Comparison of ENCODE assay signal across 8 mouse cellular contexts in the genomic region with DNA sequence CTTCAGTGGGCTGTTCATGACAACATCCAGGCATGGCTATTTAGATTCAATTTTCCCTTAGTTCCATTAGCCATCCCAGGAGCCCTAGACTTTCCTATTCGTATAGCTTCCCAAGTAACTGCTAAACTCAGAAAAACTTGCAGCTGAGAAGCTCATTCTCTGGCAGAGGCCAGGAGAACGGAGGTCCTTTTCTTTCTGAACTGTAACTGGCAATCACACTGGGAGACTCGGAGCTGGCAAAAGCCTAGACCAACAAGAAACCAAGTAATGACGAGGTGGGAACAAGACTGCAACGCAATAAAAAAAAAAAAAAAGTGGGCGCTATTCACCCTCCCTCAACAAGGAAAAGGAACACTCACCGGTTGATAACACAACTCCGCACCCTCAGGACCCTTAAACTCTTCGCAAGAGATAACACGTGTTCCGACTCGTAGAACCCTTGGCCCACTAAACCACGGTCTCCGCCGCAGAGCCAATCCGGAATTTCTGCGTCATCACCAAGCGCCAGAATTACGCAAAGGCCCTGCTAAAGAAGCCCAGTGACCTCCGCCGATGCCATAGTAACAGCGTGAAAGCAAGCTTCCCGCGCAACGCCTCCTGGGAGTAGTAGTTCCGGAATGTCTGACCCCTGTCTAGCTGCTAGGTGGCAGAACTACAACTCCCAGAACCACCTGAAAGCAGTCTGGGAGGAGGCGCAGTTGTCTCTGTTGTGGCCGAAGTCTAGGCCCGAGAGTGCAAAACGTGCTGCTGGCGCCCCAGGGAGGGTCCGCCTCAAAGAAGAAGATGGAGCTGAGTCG. TPM values are rescaled to one million over a fixed set of nuclear protein-coding genes. Genes with fewer than 3 reads are reported as not detected.
A peak's percentile ranks its signal among the peaks of the same experiment; 100 is the strongest.
DNase-seq lines count a peak whose midpoint lies in the region; ATAC-seq lines count a peak whose summit lies in the region.

A gene (plus strand): TSS at position 593 of the 797 bp plus-strand sequence.

- peak within 1 kb of the TSS; percentile 86 for H3K4me2 ChIP-seq in heart, embryonic 13.5 days
- H3K4me2 ChIP-seq in liver, embryonic 12.5 days, result peak within 1 kb of the TSS; percentile 89
- peak within 1 kb of the TSS; percentile 71 for H3K4me2 ChIP-seq in stomach, embryonic 15.5 days

- under 1% methylated on average over 33 of the region's 33 CpGs for WGBS in heart, embryonic 13.5 days
- under 1% methylated on average over 33 of the region's 33 CpGs for WGBS in liver, embryonic 12.5 days (ENCODE audit: insufficient replicate concordance)
- WGBS in stomach, embryonic 15.5 days, result under 1% methylated on average over 32 of the region's 33 CpGs

- H3K36me3 ChIP-seq in heart, embryonic 13.5 days, result peaks cover 4% of the 10 kb centered on the region
- H3K36me3 ChIP-seq in liver, embryonic 12.5 days, result 0 out of 2 replicates have a peak, but pooled peaks cover 4% of the 10 kb centered on the region
- H3K36me3 ChIP-seq in stomach, embryonic 15.5 days, result no peaks in the 10 kb centered on the region

- H3K4me1 ChIP-seq in brown adipose tissue, adult 24 weeks (ENCODE audit: control insufficient read depth, insufficient read depth, insufficient read length, low read length), result no peaks in the 10 kb centered on the region
- peaks cover 18% of the 10 kb centered on the region for H3K4me1 ChIP-seq in heart, embryonic 13.5 days
- peaks cover 20% of the 10 kb centered on the region for H3K4me1 ChIP-seq in liver, embryonic 12.5 days
- H3K4me1 ChIP-seq in stomach, embryonic 15.5 days, result no peaks in the 10 kb centered on the region

- H3K27ac ChIP-seq in brown adipose tissue, adult 24 weeks (replicated peaks; ENCODE audit: low read depth, low read length), result peak within 1 kb of the TSS; percentile 78
- peak within 1 kb of the TSS; percentile 85 for H3K27ac ChIP-seq in heart, embryonic 13.5 days (replicated peaks)
- peak within 1 kb of the TSS; percentile 53 for H3K27ac ChIP-seq in liver, embryonic 12.5 days
- peak within 1 kb of the TSS; percentile 61; the same call in 1 of the 2 replicates for H3K27ac ChIP-seq in stomach, embryonic 15.5 days

- peak; percentile 99 for DNase-seq in CD4-positive, CD25-positive, alpha-beta regulatory T cell, adult 2 months (ENCODE audit: low read depth, low spot score)
- peak; percentile 97 for DNase-seq in fat pad, adult 2 months (ENCODE audit: extremely low read depth, low read depth, low spot score)
- peak; percentile 100 for DNase-seq in kidney, postnatal 10 days
- DNase-seq in natural killer cell, adult 2 months (ENCODE audit: low spot score in 2 of 2), result peak; percentile 99

- peak within 1 kb of the TSS; percentile 88 for H3K9ac ChIP-seq in heart, embryonic 13.5 days
- H3K9ac ChIP-seq in liver, embryonic 12.5 days, result peak within 1 kb of the TSS; percentile 75
- peak within 1 kb of the TSS; percentile 71 for H3K9ac ChIP-seq in stomach, embryonic 15.5 days

- no peaks in the 10 kb centered on the region for H3K27me3 ChIP-seq in heart, embryonic 13.5 days (replicated peaks)
- no peaks in the 10 kb centered on the region for H3K27me3 ChIP-seq in liver, embryonic 12.5 days (replicated peaks)
- no peaks in the 10 kb centered on the region for H3K27me3 ChIP-seq in stomach, embryonic 15.5 days (replicated peaks)

- no peaks in the 10 kb centered on the region for H3K9me3 ChIP-seq in heart, embryonic 13.5 days
- H3K9me3 ChIP-seq in liver, embryonic 12.5 days (replicated peaks), result no peaks in the 10 kb centered on the region
- no peaks in the 10 kb centered on the region for H3K9me3 ChIP-seq in stomach, embryonic 15.5 days

- H3K4me3 ChIP-seq in brown adipose tissue, adult 24 weeks (ENCODE audit: insufficient read depth, low read depth, low read length), result peak within 1 kb of the TSS; percentile 92
- H3K4me3 ChIP-seq in heart, embryonic 13.5 days, result peak within 1 kb of the TSS; percentile 79
- H3K4me3 ChIP-seq in liver, embryonic 12.5 days, result peak within 1 kb of the TSS; percentile 69
- peak within 1 kb of the TSS; percentile 76 for H3K4me3 ChIP-seq in stomach, embryonic 15.5 days (replicated peaks)

- ATAC-seq in heart, embryonic 13.5 days (ENCODE audit: extremely low read depth, insufficient number of reproducible peaks, low FRiP score, low TSS enrichment), result peak; percentile 100
- peak; percentile 100 for ATAC-seq in liver, embryonic 12.5 days
- peak; percentile 100 for ATAC-seq in stomach, embryonic 15.5 days (ENCODE audit: insufficient read depth, low FRiP score, low read depth)

RNA-seq across cellular contexts. Expression of the gene that starts here (rescaled TPM):
- 3.7 and 8.2 TPM in 2 replicates for polyA plus RNA-seq in brown adipose tissue, adult 24 weeks (2012; ENCODE audit: insufficient read depth, insufficient read length, missing spikeins)
- polyA plus RNA-seq in heart, embryonic 13.5 days (2015; fragmentation: Nextera tagmentation; extraction: Ambion mirVana), result 7.3 and 9.0 TPM in 2 replicates
- polyA plus RNA-seq in liver, embryonic 12.5 days (2016; fragmentation: Nextera tagmentation; extraction: Ambion mirVana), result 5.3 and 5.5 TPM in 2 replicates
- polyA plus RNA-seq in stomach, embryonic 15.5 days (2015; fragmentation: Nextera tagmentation; extraction: Ambion mirVana), result 11.8 and 13.7 TPM in 2 replicates

Comparison
In these comparisons a context has a peak if more than half of its experiments do, and no peak if none do; other contexts are left out.
1. Peak in every context shown above with its lines: DNase-seq, ATAC-seq, H3K4me3 ChIP-seq and H3K27ac ChIP-seq.